Mouse (Mus musculus) liver, embryonic 16.5 days (tissue): Measurements from ENCODE around the gene Lrrc26. TPM values are rescaled to one million over a fixed set of nuclear protein-coding genes. Genes with fewer than 3 reads are reported as not detected.

ENCODE experiments used
- ATAC-seq: fragments of 200-750 bp; cut with Nextera tagmentation; 2 replicates; pipeline ENCODE4 v1.8.0; 2017; ENCODE audit warnings: low read depth, mild to moderate bottlenecking, moderate number of reproducible peaks, moderate library complexity
- H3K27ac ChIP-seq: fragments of 300-500 bp; sonication (generic); 2 replicates; pipeline ENCODE4 v1.5.1; 2014; ENCODE audit warnings: mild to moderate bottlenecking, low read length
- H3K27me3 ChIP-seq: fragments of 300-500 bp; sonication (generic); 2 replicates; pipeline ENCODE4 v1.6.1; 2014; ENCODE audit warnings: low read depth, low read length, mixed read lengths; ENCODE audit not compliant: control insufficient read depth, insufficient read depth
- H3K36me3 ChIP-seq: fragments of 300-500 bp; sonication (generic); 2 replicates; pipeline ENCODE4 v1.6.1; 2014; ENCODE audit warnings: mild to moderate bottlenecking; ENCODE audit not compliant: control insufficient read depth, insufficient read depth
- H3K4me1 ChIP-seq: fragments of 300-500 bp; sonication (generic); 2 replicates; pipeline ENCODE4 v1.6.1; 2014; ENCODE audit warnings: low read depth, low read length, mixed read lengths; ENCODE audit not compliant: control insufficient read depth
- H3K4me2 ChIP-seq: fragments of 300-500 bp; sonication (generic); 2 replicates; pipeline ENCODE4 v1.6.1; 2014; ENCODE audit warnings: low read depth, low read length, mixed read lengths
- H3K4me3 ChIP-seq: fragments of 300-500 bp; sonication (generic); 2 replicates; pipeline ENCODE4 v1.5.1; 2014; ENCODE audit warnings: low read depth, mild to moderate bottlenecking, low read length
- H3K9ac ChIP-seq: fragments of 300-500 bp; sonication (generic); 2 replicates; pipeline ENCODE4 v1.6.1; 2014; ENCODE audit warnings: low read depth, low read length
- H3K9me3 ChIP-seq: fragments of 300-500 bp; sonication (generic); replicated peaks from 2 replicates; pipeline ENCODE4 v1.6.1; 2016; ENCODE audit warnings: low read length; ENCODE audit not compliant: control insufficient read depth
- WGBS: fragments of 180-500 bp; shearing (Covaris S2); extraction: QIAGEN DNeasy Blood & Tissue Kit; methylation state at CpG from one replicate; pipeline ENCODE4 v1.1.7; 2014; ENCODE audit not compliant: insufficient replicate concordance; 5-methylcytosine and 5-hydroxymethylcytosine counted together
- polyA plus RNA-seq: library from polyadenylated mRNA; unstranded; fragments of >200 nt; fragmentation: Nextera tagmentation; extraction: Ambion mirVana; gene quantifications from 2 replicates; pipeline ENCODE4 v1.2.1, GENCODE M21; 2015

The Lrrc26 gene
- polyA plus RNA-seq, 1 experiment from 2014 or later, result not detected

- Histone ChIP-seq H3K4me2 (peak within 1 kb of the TSS; percentile 23; the same call in 1 of the 2 replicates), H3K9me3 (no peaks in the 10 kb centered on the region), H3K4me1 (no peaks in the 10 kb centered on the region), H3K9ac (no peak within 1 kb of the TSS), H3K4me3 (peak within 1 kb of the TSS; percentile 9; the same call in 1 of the 2 replicates), H3K27me3 (peaks cover 30% of the 10 kb centered on the region), H3K27ac (no peak within 1 kb of the TSS), H3K36me3 (no peaks in the 10 kb centered on the region)
- no peak for ATAC-seq
- whole genome bisulfite sequencing, result 9% methylated on average over 58 of the region's 58 CpGs
These were observed 29.5 kb downstream of the Lrrc26 start, which contains the start of gene Grin1 for GRCm38 (mm10) chr2:25318971-25319773. Gene Grin1 (minus strand): TSS chr2:25319187.

GRCm38 (mm10) chr2:25320084-25320483 is 30.4 kb downstream of the Lrrc26 start:
- H3K9me3 ChIP-seq, result no peaks in the 10 kb centered on the region
- no peaks in the 10 kb centered on the region for H3K36me3 ChIP-seq
- H3K4me2 ChIP-seq, result no peak overlapping the region
- no peak for ATAC-seq
- H3K27ac ChIP-seq, result no peak overlapping the region
- no peaks in the 10 kb centered on the region for H3K4me1 ChIP-seq
- H3K27me3 ChIP-seq, result peaks cover 30% of the 10 kb centered on the region
- WGBS, result 16% methylated on average over 2 of the region's 2 CpGs
- no peak overlapping the region for H3K4me3 ChIP-seq
- H3K9ac ChIP-seq, result no peak overlapping the region

DNA sequence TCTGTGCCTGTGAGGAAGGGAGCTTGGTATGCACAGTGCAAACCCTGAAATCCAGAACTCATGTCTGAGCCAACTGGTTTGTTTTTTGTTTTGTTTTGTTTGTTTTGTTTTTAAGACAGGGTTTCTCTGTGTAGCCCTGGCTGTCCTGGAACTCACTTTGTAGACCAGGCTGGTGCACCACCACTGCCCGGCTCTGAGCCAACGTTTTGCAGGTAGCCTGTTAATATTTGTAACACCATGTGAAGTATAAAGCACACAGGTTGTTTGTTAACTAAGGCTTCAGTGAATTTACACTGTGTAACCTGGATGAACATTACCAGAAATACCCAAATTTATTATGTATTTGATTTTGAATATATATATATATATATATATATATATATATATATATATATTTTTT is 36.3 kb downstream of the Lrrc26 start:
- H3K9ac ChIP-seq, result no peak overlapping the region
- H3K9me3 ChIP-seq, result no peaks in the 10 kb centered on the region
- H3K36me3 ChIP-seq, result no peaks in the 10 kb centered on the region
- H3K4me1 ChIP-seq, result peaks cover under 1% of the 10 kb centered on the region; the same call in 1 of the 2 replicates
- H3K27ac ChIP-seq, result no peak overlapping the region
- WGBS, result 61% methylated on average over 2 of the region's 2 CpGs
- ATAC-seq, result no peak
- H3K27me3 ChIP-seq, result no peaks in the 10 kb centered on the region
- H3K4me2 ChIP-seq, result no peak overlapping the region
- no peak overlapping the region for H3K4me3 ChIP-seq

- H3K27ac ChIP-seq, result no peak overlapping the region
- H3K4me1 ChIP-seq, result peaks cover 12% of the 10 kb centered on the region
- no peak overlapping the region for H3K4me2 ChIP-seq
- no peak overlapping the region for H3K9ac ChIP-seq
- no peak for ATAC-seq
- H3K27me3 ChIP-seq, result no peaks in the 10 kb centered on the region
- no peak overlapping the region for H3K4me3 ChIP-seq
- WGBS, result 29% methylated on average over 7 of the region's 7 CpGs
- H3K9me3 ChIP-seq, result no peaks in the 10 kb centered on the region
- H3K36me3 ChIP-seq, result no peaks in the 10 kb centered on the region
These were observed 38.7 kb downstream of the Lrrc26 start for GRCm38 (mm10) chr2:25328440-25328839.

DNA sequence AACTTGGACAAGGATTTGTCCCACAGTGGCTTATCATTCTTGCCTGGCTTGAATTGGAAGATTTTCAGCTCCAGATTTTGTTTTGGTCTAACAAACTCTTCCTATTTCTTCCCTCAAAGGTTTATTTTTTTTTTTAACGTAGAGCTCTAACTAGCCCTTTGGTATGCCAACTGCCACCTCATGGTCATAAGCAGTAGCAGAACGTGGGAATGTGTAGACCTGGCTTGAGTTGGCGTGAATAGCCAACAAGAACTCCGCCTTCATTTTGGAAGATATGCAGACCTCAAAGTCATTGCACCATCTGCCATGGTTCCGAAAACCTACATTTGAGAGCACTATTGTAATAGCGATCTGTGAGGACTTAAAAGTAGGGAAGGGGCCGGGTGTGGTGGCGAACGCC is 41.8 kb downstream of the Lrrc26 start:
- peaks cover 16% of the 10 kb centered on the region for H3K4me1 ChIP-seq
- peak overlapping the region; percentile 78 for H3K9ac ChIP-seq
- H3K4me3 ChIP-seq, result peak overlapping the region; percentile 82
- H3K27ac ChIP-seq, result no peak overlapping the region
- H3K36me3 ChIP-seq, result peaks cover 2% of the 10 kb centered on the region; the same call in 1 of the 2 replicates
- WGBS, result 46% methylated on average over 9 of the region's 9 CpGs
- no peaks in the 10 kb centered on the region for H3K27me3 ChIP-seq
- ATAC-seq, result no peak
- peak overlapping the region; percentile 81 for H3K4me2 ChIP-seq
- H3K9me3 ChIP-seq, result no peaks in the 10 kb centered on the region

DNA sequence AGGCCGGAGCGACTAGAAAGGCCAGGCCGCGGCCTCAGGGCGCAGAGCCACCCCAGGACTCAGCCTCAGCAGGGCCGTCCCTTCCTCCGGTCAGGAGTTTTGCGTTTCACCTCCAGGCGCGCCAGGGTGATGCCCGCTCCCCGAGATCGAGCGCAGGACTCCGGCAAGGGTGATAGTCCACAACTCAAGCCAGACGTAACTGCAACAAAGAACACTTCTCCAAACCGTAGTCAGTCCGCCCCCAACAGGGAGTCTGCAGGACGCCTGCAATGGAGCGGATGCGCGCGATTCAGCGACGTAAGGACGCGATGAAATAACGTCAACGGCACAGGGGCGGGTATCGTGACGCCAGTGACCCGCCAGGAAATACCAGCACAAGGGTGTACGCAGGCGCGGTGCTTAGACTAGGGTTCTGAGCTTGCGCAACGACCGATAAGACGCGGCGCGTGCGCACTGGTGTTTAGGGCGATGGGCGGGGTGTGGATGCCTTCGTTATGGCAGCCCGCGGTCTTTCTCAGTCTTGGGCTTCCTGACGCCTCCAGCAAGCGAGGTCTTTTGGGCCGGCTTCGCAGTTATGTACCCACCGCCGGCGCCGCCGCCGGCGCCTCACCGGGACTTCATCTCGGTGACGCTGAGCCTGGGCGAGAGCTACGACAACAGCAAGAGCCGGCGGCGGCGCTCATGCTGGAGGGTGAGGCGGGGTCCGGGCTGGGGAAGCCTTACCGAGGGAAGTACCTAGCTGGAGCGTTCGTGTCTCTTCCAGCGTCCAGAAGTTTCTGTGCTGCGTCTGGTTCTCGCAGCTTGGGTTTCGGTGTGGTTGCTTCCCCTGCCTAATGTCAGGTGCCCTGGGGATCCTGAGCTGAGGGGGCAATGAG is 42.8 kb downstream of the Lrrc26 start, which contains the start of gene Man1b1:
TSS of gene Man1b1 (plus strand) at position 53 of the 875 bp plus-strand sequence.
- Histone ChIP-seq H3K4me1 (peaks cover 16% of the 10 kb centered on the region), H3K27me3 (no peaks in the 10 kb centered on the region), H3K36me3 (peaks cover 11% of the 10 kb centered on the region), H3K4me2 (peak within 1 kb of the TSS; percentile 92), H3K27ac (peak within 1 kb of the TSS; percentile 73), H3K4me3 (peak within 1 kb of the TSS; percentile 82), H3K9me3 (no peaks in the 10 kb centered on the region), H3K9ac (peak within 1 kb of the TSS; percentile 89)
- WGBS, result under 1% methylated on average over 78 of the region's 78 CpGs
- ATAC-seq, result peak; percentile 98

- WGBS, result 78% methylated on average over 2 of the region's 2 CpGs
- H3K4me2 ChIP-seq, result peak overlapping the region; percentile 92
- H3K4me3 ChIP-seq, result peak overlapping the region; percentile 82
- H3K27me3 ChIP-seq, result no peaks in the 10 kb centered on the region
- peaks cover 19% of the 10 kb centered on the region for H3K36me3 ChIP-seq
- H3K4me1 ChIP-seq, result peaks cover 16% of the 10 kb centered on the region
- H3K9me3 ChIP-seq, result no peaks in the 10 kb centered on the region
- H3K27ac ChIP-seq, result no peak overlapping the region
- ATAC-seq, result no peak
- H3K9ac ChIP-seq, result peak overlapping the region; percentile 89
These were observed 43.9 kb downstream of the Lrrc26 start for GRCm38 (mm10) chr2:25333569-25333968.

- peaks cover 31% of the 10 kb centered on the region for H3K36me3 ChIP-seq
- H3K9ac ChIP-seq, result no peak overlapping the region
- 86% methylated on average over 6 of the region's 6 CpGs for WGBS
- no peaks in the 10 kb centered on the region for H3K27me3 ChIP-seq
- peaks cover 6% of the 10 kb centered on the region for H3K4me1 ChIP-seq
- H3K27ac ChIP-seq, result no peak overlapping the region
- no peak for ATAC-seq
- no peaks in the 10 kb centered on the region for H3K9me3 ChIP-seq
- H3K4me2 ChIP-seq, result no peak overlapping the region
- no peak overlapping the region for H3K4me3 ChIP-seq
These were observed 48.6 kb downstream of the Lrrc26 start for GRCm38 (mm10) chr2:25338303-25338702.
